Mouse (Mus musculus): ENCODE measurements at regions not wholly inside any gene's neighbourhood (a gene's known extent, or its start where the extent isn't known, plus 50 kb on each side); places are given as distances from the start of the nearest gene placed in this dataset.
"Not testable (repeated sequence)": the region's sequence is repeated elsewhere in the genome, so short reads cannot be mapped to it uniquely, and the experiment has no call there.

DNA sequence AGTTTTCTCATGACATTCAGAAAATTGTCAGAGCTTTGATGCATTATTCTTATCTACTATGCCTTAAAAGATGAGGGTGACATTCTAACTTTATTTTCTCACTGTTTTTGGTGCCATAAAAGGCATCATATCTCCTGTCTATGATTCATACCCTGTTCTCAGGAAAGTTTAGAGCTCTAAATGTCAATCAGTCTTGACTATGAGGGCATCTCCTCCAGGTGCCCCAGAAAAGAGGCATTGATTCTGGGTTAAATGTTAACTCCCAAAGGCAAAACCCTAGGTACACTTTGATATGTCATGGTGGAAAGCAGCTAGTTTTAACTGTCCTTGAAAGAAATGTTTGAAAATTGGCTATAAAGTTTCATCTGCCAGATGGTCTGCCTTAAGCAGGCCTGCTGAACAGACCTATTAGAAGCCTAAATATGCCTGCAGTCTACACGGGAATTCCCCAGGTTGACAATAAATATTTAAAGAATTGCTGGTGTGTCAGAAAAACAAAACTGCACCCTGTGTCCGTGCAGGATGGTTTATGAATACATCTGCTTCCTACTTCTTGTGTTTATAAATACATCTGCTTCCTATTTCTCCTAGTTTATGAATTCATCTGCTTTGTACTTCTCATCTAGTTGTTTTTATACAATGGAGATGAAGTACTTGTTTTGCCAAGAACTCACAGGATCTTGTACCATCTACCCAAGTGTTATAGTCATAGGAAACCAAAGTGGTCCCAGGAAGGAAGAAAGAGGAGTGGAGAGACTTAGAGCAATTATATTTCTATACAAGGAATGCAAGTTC is 172.3 kb downstream of the Snca start:
- no peak for DNase-seq
- H3K4me1 ChIP-seq (ENCODE audit: control insufficient read depth, insufficient read depth, low read length), result no peaks in the 10 kb centered on the region
- no peak overlapping the region for H3K4me3 ChIP-seq (ENCODE audit: insufficient read depth, low read depth, low read length)
- no peaks in the 10 kb centered on the region for H3K27me3 ChIP-seq (replicated peaks; ENCODE audit: control insufficient read depth, insufficient read depth, low read length)
- 50% methylated on average over 2 of the region's 2 CpGs for WGBS
- no peak for TF ChIP-seq POLR2A (IDR thresholded peaks at IDR 0.05; ENCODE audit: low read depth, low read length)
- TF ChIP-seq CTCF (conservative IDR thresholded peaks at IDR 0.05; ENCODE audit: insufficient read depth, insufficient read length, low read depth, low read length), result no peak
- H3K36me3 ChIP-seq (ENCODE audit: control insufficient read depth, insufficient read depth, low read length), result no peaks in the 10 kb centered on the region
- H3K27ac ChIP-seq (ENCODE audit: insufficient read depth, low read depth, low read length), result no peak overlapping the region

DNA sequence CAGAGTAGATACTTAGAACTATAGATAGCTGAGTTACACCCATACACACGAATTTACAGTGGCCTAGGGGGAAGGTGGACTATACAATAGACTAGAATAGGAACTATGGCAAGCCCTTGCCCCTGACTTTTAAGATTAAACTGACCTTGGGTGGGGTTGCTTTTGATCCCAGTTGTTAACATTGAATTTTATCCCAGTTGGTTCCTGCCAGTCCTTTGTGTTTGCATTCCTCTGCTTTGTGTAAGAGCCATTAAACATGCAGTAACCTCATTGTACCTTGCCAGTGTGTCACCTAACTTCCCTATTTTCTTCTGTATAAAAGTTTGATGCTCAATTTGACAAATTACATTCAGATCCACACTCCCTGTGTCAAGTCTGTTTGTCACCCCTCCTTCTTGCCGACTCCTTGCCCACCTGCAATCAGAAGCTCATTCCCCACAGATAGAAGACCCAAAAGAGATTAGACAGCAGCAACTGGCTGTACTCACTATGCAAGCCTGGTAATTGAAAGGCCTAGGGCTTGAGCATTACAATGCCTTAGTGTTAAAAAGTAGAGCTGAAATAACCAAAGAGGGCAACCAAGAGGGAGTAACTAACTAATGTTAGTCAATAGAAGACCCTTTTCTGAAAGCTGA is 182.6 kb downstream of the Snca start:
- H3K27me3 ChIP-seq (replicated peaks; ENCODE audit: control insufficient read depth, insufficient read depth, low read length); H3K27ac ChIP-seq (ENCODE audit: insufficient read depth, low read depth, low read length); H3K36me3 ChIP-seq (ENCODE audit: control insufficient read depth, insufficient read depth, low read length); H3K4me1 ChIP-seq (ENCODE audit: control insufficient read depth, insufficient read depth, low read length); DNase-seq; H3K4me3 ChIP-seq (ENCODE audit: insufficient read depth, low read depth, low read length): not testable (repeated sequence)
- 58% methylated on average over 2 of the region's 2 CpGs for WGBS

DNA sequence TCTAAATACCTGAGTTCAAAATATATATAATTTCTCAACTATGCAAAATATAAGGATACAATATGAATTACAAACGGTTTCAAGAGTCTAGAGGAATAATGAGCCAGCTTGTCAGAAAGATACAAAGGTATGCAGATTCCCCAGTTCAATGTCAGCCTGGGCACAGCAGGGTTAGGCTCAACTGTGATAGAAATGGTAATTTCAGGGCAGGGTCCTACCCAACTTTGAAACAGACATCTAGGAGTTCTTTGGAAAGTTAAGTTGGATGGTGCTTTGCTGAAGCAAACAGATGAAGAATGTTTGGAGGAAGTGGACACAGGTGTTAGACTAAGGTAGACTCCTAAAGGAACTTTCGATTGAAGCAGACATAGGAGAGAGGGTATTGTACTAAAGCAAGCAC is 187.4 kb downstream of the Snca start:
- no peaks in the 10 kb centered on the region for H3K36me3 ChIP-seq (ENCODE audit: control insufficient read depth, insufficient read depth, low read length)
- no peaks in the 10 kb centered on the region for H3K27me3 ChIP-seq (replicated peaks; ENCODE audit: control insufficient read depth, insufficient read depth, low read length)
- H3K27ac ChIP-seq (ENCODE audit: insufficient read depth, low read depth, low read length), result no peak overlapping the region
- DNase-seq, result no peak
- no peak for TF ChIP-seq CTCF (conservative IDR thresholded peaks at IDR 0.05; ENCODE audit: insufficient read depth, insufficient read length, low read depth, low read length)
- no peak for TF ChIP-seq POLR2A (IDR thresholded peaks at IDR 0.05; ENCODE audit: low read depth, low read length)
- no peak overlapping the region for H3K4me3 ChIP-seq (ENCODE audit: insufficient read depth, low read depth, low read length)
- 62% methylated on average over 2 of the region's 2 CpGs for WGBS
- H3K4me1 ChIP-seq (ENCODE audit: control insufficient read depth, insufficient read depth, low read length), result no peaks in the 10 kb centered on the region

DNA sequence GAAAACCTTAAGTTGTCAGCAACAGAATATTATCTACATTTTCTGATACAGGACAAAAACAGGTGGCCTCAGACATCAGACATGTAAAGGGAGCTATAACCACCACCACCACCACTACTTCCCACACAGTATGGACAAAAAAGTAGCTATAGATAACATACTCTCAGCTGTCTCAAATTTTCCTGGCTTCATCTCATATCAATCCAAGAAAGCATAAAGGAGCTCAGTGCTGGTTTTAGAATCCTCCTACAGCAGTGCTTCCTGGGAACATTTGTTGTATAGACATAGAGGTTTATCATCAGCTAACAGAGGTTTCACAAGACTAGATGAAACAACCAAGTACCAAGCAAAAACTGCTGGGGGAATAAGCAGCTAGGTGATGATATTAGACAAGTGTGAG is 213.3 kb downstream of the Snca start:
- no peak overlapping the region for H3K4me3 ChIP-seq (ENCODE audit: insufficient read depth, low read depth, low read length)
- TF ChIP-seq POLR2A (IDR thresholded peaks at IDR 0.05; ENCODE audit: low read depth, low read length) (no peak), CTCF (conservative IDR thresholded peaks at IDR 0.05; ENCODE audit: insufficient read depth, insufficient read length, low read depth, low read length) (no peak)
- H3K36me3 ChIP-seq (ENCODE audit: control insufficient read depth, insufficient read depth, low read length), result no peaks in the 10 kb centered on the region
- no peak overlapping the region for H3K27ac ChIP-seq (ENCODE audit: insufficient read depth, low read depth, low read length)
- H3K27me3 ChIP-seq (replicated peaks; ENCODE audit: control insufficient read depth, insufficient read depth, low read length), result no peaks in the 10 kb centered on the region
- no peaks in the 10 kb centered on the region for H3K4me1 ChIP-seq (ENCODE audit: control insufficient read depth, insufficient read depth, low read length)
- no peak for DNase-seq

DNA sequence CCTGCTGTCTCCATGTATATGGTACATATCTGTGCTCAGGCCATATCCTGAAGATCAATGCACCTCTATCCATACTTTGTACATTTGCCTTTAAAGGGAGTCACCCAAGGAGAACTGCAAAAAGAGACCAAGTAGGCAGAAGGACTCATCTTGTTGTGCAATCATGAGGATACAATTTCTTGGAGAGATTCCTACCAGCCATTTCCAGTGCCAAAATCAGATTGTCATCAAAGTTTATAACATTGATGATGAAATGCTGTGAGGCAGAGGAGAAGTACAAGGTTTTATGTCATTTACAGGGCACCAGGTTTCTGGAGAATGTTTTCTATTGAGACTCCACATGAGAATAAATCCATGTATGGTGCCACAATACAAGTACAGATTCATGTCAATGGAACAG is 229.5 kb downstream of the Snca start:
- DNase-seq, result no peak
- Histone ChIP-seq H3K4me1 (ENCODE audit: control insufficient read depth, insufficient read depth, low read length) (no peaks in the 10 kb centered on the region), H3K27ac (ENCODE audit: insufficient read depth, low read depth, low read length) (no peak overlapping the region), H3K27me3 (replicated peaks; ENCODE audit: control insufficient read depth, insufficient read depth, low read length) (no peaks in the 10 kb centered on the region), H3K4me3 (ENCODE audit: insufficient read depth, low read depth, low read length) (no peak overlapping the region), H3K36me3 (ENCODE audit: control insufficient read depth, insufficient read depth, low read length) (no peaks in the 10 kb centered on the region)
- TF ChIP-seq CTCF (conservative IDR thresholded peaks at IDR 0.05; ENCODE audit: insufficient read depth, insufficient read length, low read depth, low read length) (no peak), POLR2A (IDR thresholded peaks at IDR 0.05; ENCODE audit: low read depth, low read length) (no peak)

DNA sequence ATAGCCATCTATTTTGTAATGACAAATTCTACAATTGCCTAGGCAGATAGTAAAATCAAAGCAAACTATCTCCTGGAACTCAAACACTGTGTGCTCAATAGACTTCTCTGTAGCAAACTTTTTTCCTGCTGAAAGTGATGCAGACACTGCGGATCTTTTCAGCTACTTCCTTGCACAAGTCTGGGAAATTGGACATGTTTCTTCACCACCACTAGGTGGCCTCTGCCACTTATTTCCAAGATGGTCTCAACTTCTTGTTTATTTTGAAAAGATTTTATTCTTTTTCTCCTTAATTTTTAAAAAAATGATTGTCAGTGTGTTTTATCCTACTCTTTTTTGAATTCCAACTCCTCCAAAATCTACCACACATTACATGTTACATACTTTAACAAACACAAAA is 265.4 kb downstream of the Snca start:
- no peak for DNase-seq
- H3K36me3 ChIP-seq (ENCODE audit: control insufficient read depth, insufficient read depth, low read length), result no peaks in the 10 kb centered on the region
- WGBS, result 65% methylated on average over 1 of the region's 1 CpGs

DNA sequence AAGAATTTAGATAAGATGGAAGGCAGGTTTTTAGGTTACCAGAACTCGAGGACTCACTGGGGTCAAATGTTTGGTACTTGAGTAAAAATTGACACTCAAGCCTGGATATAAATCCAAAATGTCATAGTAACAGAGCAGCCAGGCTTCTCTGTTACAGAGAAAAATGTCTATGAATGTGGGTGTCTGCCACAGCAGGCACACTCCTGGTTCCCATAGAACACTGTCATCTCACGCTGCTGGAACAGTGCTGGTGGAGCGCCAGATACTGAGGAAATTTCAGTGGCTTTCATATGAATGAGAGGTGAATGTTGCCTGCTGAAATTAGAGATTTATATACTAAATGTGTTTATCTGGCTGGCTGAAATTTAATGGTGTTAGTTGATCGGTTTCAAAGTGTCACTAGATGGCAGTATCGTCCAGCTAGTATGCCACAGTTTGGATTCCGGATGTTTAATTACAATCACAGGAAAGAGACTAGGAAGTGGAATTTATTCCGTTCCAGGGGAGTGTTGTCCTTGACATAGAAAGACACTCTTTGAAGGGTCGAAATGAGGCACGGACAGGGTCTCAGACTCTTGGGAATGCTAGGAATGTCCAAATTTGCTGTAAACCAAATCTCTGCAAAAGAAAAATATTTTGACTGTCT is 273.9 kb downstream of the Snca start:
- H3K27ac ChIP-seq (ENCODE audit: insufficient read depth, low read depth, low read length), result no peak overlapping the region
- WGBS, result 32% methylated on average over 9 of the region's 9 CpGs
- H3K4me1 ChIP-seq (ENCODE audit: control insufficient read depth, insufficient read depth, low read length), result no peaks in the 10 kb centered on the region; the same call in 1 of the 2 replicates
- no peaks in the 10 kb centered on the region for H3K36me3 ChIP-seq (ENCODE audit: control insufficient read depth, insufficient read depth, low read length)
- no peaks in the 10 kb centered on the region for H3K27me3 ChIP-seq (replicated peaks; ENCODE audit: control insufficient read depth, insufficient read depth, low read length)
- no peak overlapping the region for H3K4me3 ChIP-seq (ENCODE audit: insufficient read depth, low read depth, low read length)
- no peak for TF ChIP-seq POLR2A (IDR thresholded peaks at IDR 0.05; ENCODE audit: low read depth, low read length)
- TF ChIP-seq CTCF (conservative IDR thresholded peaks at IDR 0.05; ENCODE audit: insufficient read depth, insufficient read length, low read depth, low read length), result no peak
- DNase-seq, result peak; percentile 31

More for the DNA sequence above, 265.4 kb downstream of the Snca start:
- Histone ChIP-seq H3K4me3 (ENCODE audit: insufficient read depth, low read depth, low read length) (no peak overlapping the region), H3K27me3 (replicated peaks; ENCODE audit: control insufficient read depth, insufficient read depth, low read length) (no peaks in the 10 kb centered on the region), H3K27ac (ENCODE audit: insufficient read depth, low read depth, low read length) (no peak overlapping the region), H3K4me1 (ENCODE audit: control insufficient read depth, insufficient read depth, low read length) (no peaks in the 10 kb centered on the region)
- TF ChIP-seq POLR2A (IDR thresholded peaks at IDR 0.05; ENCODE audit: low read depth, low read length), result no peak
- no peak for TF ChIP-seq CTCF (conservative IDR thresholded peaks at IDR 0.05; ENCODE audit: insufficient read depth, insufficient read length, low read depth, low read length)

All from kidney, adult 2 months (tissue).